Mouse (Mus musculus): Measurements from ENCODE around the gene Cilp2. TPM values are rescaled to one million over a fixed set of nuclear protein-coding genes. Genes with fewer than 3 reads are reported as not detected.

The Cilp2 gene
- polyA plus RNA-seq, 1 experiment from 2014 or later, result 0.03 TPM

- Histone ChIP-seq H3K4me3 (replicated peaks) (peak overlapping the region; percentile 65), H3K9me3 (replicated peaks) (no peaks in the 10 kb centered on the region), H3K36me3 (replicated peaks) (peaks cover 14% of the 10 kb centered on the region; the same call in 1 of the 2 replicates), H3K4me1 (replicated peaks) (peaks cover 89% of the 10 kb centered on the region), H3K27ac (replicated peaks) (peak overlapping the region; percentile 96), H3K4me2 (peak overlapping the region; percentile 99), H3K27me3 (no peaks in the 10 kb centered on the region), H3K9ac (peak overlapping the region; percentile 88)
- peak; percentile 15 for ATAC-seq (ENCODE audit: insufficient read depth)
- 7% methylated on average over 12 of the region's 12 CpGs for WGBS (ENCODE audit: insufficient replicate concordance)
Measured at GRCm38 (mm10) chr8:69900895-69901451, 13.5 kb upstream of the Cilp2 start.

GRCm38 (mm10) chr8:69899876-69900275 lies 12.4 kb upstream of the Cilp2 start:
- Histone ChIP-seq H3K4me3 (replicated peaks) (peak overlapping the region; percentile 65; the same call in 1 of the 2 replicates), H3K36me3 (replicated peaks) (peaks cover 19% of the 10 kb centered on the region; the same call in 1 of the 2 replicates), H3K9me3 (replicated peaks) (no peaks in the 10 kb centered on the region), H3K4me1 (replicated peaks) (peaks cover 81% of the 10 kb centered on the region), H3K27me3 (no peaks in the 10 kb centered on the region), H3K4me2 (peak overlapping the region; percentile 99), H3K27ac (replicated peaks) (no peak overlapping the region), H3K9ac (no peak overlapping the region)
- ATAC-seq (ENCODE audit: insufficient read depth), result no peak
- 89% methylated on average over 2 of the region's 2 CpGs for WGBS (ENCODE audit: insufficient replicate concordance)

GRCm38 (mm10) chr8:69897857-69898256 lies 10.4 kb upstream of the Cilp2 start:
- H3K4me3 ChIP-seq (replicated peaks), result no peak overlapping the region
- no peak for ATAC-seq (ENCODE audit: insufficient read depth)
- H3K4me2 ChIP-seq, result no peak overlapping the region
- 76% methylated on average over 6 of the region's 6 CpGs for WGBS (ENCODE audit: insufficient replicate concordance)
- H3K27me3 ChIP-seq, result no peaks in the 10 kb centered on the region
- peaks cover 67% of the 10 kb centered on the region for H3K4me1 ChIP-seq (replicated peaks)
- no peaks in the 10 kb centered on the region for H3K9me3 ChIP-seq (replicated peaks)
- peak overlapping the region; percentile 5; the same call in 1 of the 2 replicates for H3K9ac ChIP-seq
- no peak overlapping the region for H3K27ac ChIP-seq (replicated peaks)
- H3K36me3 ChIP-seq (replicated peaks), result peaks cover 36% of the 10 kb centered on the region

GRCm38 (mm10) chr8:69895772-69896451 lies 8.4 kb upstream of the Cilp2 start:
- no peak overlapping the region for H3K4me2 ChIP-seq
- peaks cover 54% of the 10 kb centered on the region for H3K4me1 ChIP-seq (replicated peaks)
- no peak for ATAC-seq (ENCODE audit: insufficient read depth)

GRCm38 (mm10) chr8:69894836-69895332 lies 7.4 kb upstream of the Cilp2 start:
- no peak overlapping the region for H3K9ac ChIP-seq
- peaks cover 36% of the 10 kb centered on the region for H3K36me3 ChIP-seq (replicated peaks)
- no peaks in the 10 kb centered on the region for H3K9me3 ChIP-seq (replicated peaks)
- peaks cover 44% of the 10 kb centered on the region for H3K4me1 ChIP-seq (replicated peaks)
- H3K27ac ChIP-seq (replicated peaks), result no peak overlapping the region
- H3K27me3 ChIP-seq, result peaks cover 15% of the 10 kb centered on the region
- ATAC-seq (ENCODE audit: insufficient read depth), result no peak
- WGBS (ENCODE audit: insufficient replicate concordance), result 72% methylated on average over 6 of the region's 6 CpGs
- H3K4me3 ChIP-seq (replicated peaks), result no peak overlapping the region
- no peak overlapping the region for H3K4me2 ChIP-seq

More at GRCm38 (mm10) chr8:69895772-69896451, 8.4 kb upstream of the Cilp2 start:
- no peaks in the 10 kb centered on the region for H3K9me3 ChIP-seq (replicated peaks)
- WGBS (ENCODE audit: insufficient replicate concordance), result 75% methylated on average over 4 of the region's 4 CpGs
- no peak overlapping the region for H3K9ac ChIP-seq
- peaks cover 5% of the 10 kb centered on the region for H3K27me3 ChIP-seq
- H3K4me3 ChIP-seq (replicated peaks), result no peak overlapping the region
- peaks cover 36% of the 10 kb centered on the region for H3K36me3 ChIP-seq (replicated peaks)
- H3K27ac ChIP-seq (replicated peaks), result no peak overlapping the region

- WGBS (ENCODE audit: insufficient replicate concordance), result 66% methylated on average over 17 of the region's 17 CpGs
- H3K4me1 ChIP-seq (replicated peaks), result peaks cover 43% of the 10 kb centered on the region
- H3K4me3 ChIP-seq (replicated peaks), result no peak overlapping the region
- no peaks in the 10 kb centered on the region for H3K9me3 ChIP-seq (replicated peaks)
- ATAC-seq (ENCODE audit: insufficient read depth), result no peak
- H3K36me3 ChIP-seq (replicated peaks), result peaks cover 36% of the 10 kb centered on the region
- peaks cover 25% of the 10 kb centered on the region for H3K27me3 ChIP-seq
- H3K27ac ChIP-seq (replicated peaks), result no peak overlapping the region
- H3K4me2 ChIP-seq, result no peak overlapping the region
- H3K9ac ChIP-seq, result no peak overlapping the region
Measured at GRCm38 (mm10) chr8:69893863-69894262, 6.4 kb upstream of the Cilp2 start.

GRCm38 (mm10) chr8:69890813-69891241 lies 3.3 kb upstream of the Cilp2 start:
- H3K4me2 ChIP-seq, result no peak overlapping the region
- peaks cover 22% of the 10 kb centered on the region for H3K36me3 ChIP-seq (replicated peaks)
- H3K4me1 ChIP-seq (replicated peaks), result peaks cover 27% of the 10 kb centered on the region
- no peak for ATAC-seq (ENCODE audit: insufficient read depth)
- H3K4me3 ChIP-seq (replicated peaks), result no peak overlapping the region
- peaks cover 55% of the 10 kb centered on the region for H3K27me3 ChIP-seq
- no peak overlapping the region for H3K27ac ChIP-seq (replicated peaks)
- H3K9me3 ChIP-seq (replicated peaks), result no peaks in the 10 kb centered on the region
- no peak overlapping the region for H3K9ac ChIP-seq
- WGBS (ENCODE audit: insufficient replicate concordance), result 40% methylated on average over 19 of the region's 19 CpGs

- no peak for ATAC-seq (ENCODE audit: insufficient read depth)
- no peaks in the 10 kb centered on the region for H3K9me3 ChIP-seq (replicated peaks)
- H3K9ac ChIP-seq, result no peak overlapping the region
- peak overlapping the region; percentile 29 for H3K4me2 ChIP-seq
- WGBS (ENCODE audit: insufficient replicate concordance), result 6% methylated on average over 32 of the region's 32 CpGs
- peak overlapping the region; percentile 14; the same call in 1 of the 2 replicates for H3K4me3 ChIP-seq (replicated peaks)
- no peak overlapping the region for H3K27ac ChIP-seq (replicated peaks)
- H3K36me3 ChIP-seq (replicated peaks), result peaks cover 8% of the 10 kb centered on the region
- peaks cover 75% of the 10 kb centered on the region for H3K27me3 ChIP-seq
- H3K4me1 ChIP-seq (replicated peaks), result peaks cover 21% of the 10 kb centered on the region
Measured at GRCm38 (mm10) chr8:69888902-69889301, 1.4 kb upstream of the Cilp2 start.

GRCm38 (mm10) chr8:69888244-69888866 lies 868 bp upstream of the Cilp2 start:
- Histone ChIP-seq H3K4me2 (peak overlapping the region; percentile 37), H3K9me3 (replicated peaks) (no peaks in the 10 kb centered on the region), H3K27me3 (peaks cover 80% of the 10 kb centered on the region), H3K36me3 (replicated peaks) (peaks cover 2% of the 10 kb centered on the region), H3K27ac (replicated peaks) (no peak overlapping the region), H3K4me1 (replicated peaks) (peaks cover 21% of the 10 kb centered on the region), H3K4me3 (replicated peaks) (peak overlapping the region; percentile 14; the same call in 1 of the 2 replicates), H3K9ac (no peak overlapping the region)
- WGBS (ENCODE audit: insufficient replicate concordance), result 5% methylated on average over 24 of the region's 24 CpGs
- no peak for ATAC-seq (ENCODE audit: insufficient read depth)

GRCm38 (mm10) chr8:69884141-69884540 lies 3.3 kb downstream of the Cilp2 start:
- H3K9ac ChIP-seq, result no peak overlapping the region
- H3K9me3 ChIP-seq (replicated peaks), result no peaks in the 10 kb centered on the region; the same call in 1 of the 2 replicates
- H3K36me3 ChIP-seq (replicated peaks), result no peaks in the 10 kb centered on the region
- WGBS (ENCODE audit: insufficient replicate concordance), result 47% methylated on average over 13 of the region's 13 CpGs
- no peak overlapping the region for H3K27ac ChIP-seq (replicated peaks)
- ATAC-seq (ENCODE audit: insufficient read depth), result no peak
- H3K4me3 ChIP-seq (replicated peaks), result no peak overlapping the region
- H3K4me1 ChIP-seq (replicated peaks), result peaks cover 33% of the 10 kb centered on the region
- peaks cover 100% of the 10 kb centered on the region for H3K27me3 ChIP-seq
- no peak overlapping the region for H3K4me2 ChIP-seq

Data from liver, embryonic 15.5 days (tissue).